Mouse (Mus musculus) lung, adult 2 months (tissue): Measurements from ENCODE around the gene Gm10762.

Source experiments
- CTCF ChIP-seq: fragments of 200-500 bp; IDR thresholded peaks from 2 replicates; pipeline ENCODE4 v1.5.1; 2011; ENCODE audit warnings: mild to moderate bottlenecking, low read length, control low read depth; ENCODE audit not compliant: insufficient read depth
- POLR2A ChIP-seq: fragments of 200-500 bp; IDR thresholded peaks from 2 replicates; pipeline ENCODE4 v1.6.1; 2011; ENCODE audit warnings: low read depth, mild to moderate bottlenecking, control low read depth, low read length, borderline replicate concordance; ENCODE audit errors: extremely low read depth

DNA sequence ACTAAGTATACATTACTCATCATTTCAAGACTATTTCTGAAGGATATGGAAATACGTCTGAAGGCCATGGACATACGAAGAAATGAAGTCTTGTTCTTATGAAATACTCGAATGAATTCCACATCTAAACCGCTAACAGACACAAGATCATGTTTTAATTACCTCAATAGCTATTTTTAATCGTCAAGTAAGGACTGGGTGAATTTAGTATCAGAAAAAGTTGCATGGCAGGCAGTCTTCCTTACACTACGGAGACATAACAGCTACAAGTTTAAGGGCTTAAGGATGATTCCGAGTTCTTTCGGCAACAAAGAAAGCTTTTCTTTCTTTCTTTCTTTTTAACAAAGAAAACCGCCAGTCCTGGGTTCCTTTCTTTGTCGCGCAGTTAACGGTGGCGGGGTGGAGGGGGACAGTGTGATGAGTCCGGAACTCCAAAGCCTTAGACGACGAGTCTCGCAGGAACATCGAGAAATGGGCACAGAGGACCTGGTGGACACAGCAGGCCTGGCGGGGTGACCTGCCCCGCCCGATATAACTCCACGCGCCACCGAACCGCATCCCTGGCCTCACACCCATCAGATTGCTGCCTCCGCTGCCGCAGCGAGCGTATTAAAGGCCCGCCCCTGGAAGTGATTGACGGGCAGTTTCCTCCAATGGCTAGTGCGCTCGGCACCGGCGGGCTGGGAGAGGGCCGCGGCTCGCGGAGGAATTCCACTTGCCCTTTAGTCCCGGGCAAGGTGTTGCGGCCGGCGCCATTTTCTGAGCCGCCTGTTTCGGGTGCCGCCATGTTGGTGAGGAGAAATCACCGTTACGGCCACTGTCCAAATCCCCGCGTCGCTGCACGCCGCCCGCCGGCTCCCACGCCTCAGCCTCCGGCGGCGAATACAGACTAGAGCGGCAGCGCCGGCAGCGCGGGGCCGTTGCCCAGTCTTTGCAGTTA, 614 bp downstream of the Gm10762 start, which contains the start of gene Zc3h6:
- TF ChIP-seq CTCF (no peak), POLR2A (peak; percentile 98)
